Mouse (Mus musculus) left cerebral cortex, adult 8-10 months (tissue): ENCODE results near the gene Stk19. TPM values are rescaled to one million over a fixed set of nuclear protein-coding genes. Genes with fewer than 3 reads are reported as not detected.

Experiments
- DNase-seq, 2 experiments: peaks; one replicate each; pipeline ENCODE4 v3.0.0; 2022; ENCODE audit warnings: low spot score in 2 of 2
- total RNA-seq, 4 experiments: library from RNA; stranded (reverse); gene quantifications; 2 replicates each; pipeline ENCODE4 v1.2.4; 2022

Gene Stk19
- 10 to 100 TPM; 45.3 to 49.5 (median 47.7) TPM for total RNA-seq

DNA sequence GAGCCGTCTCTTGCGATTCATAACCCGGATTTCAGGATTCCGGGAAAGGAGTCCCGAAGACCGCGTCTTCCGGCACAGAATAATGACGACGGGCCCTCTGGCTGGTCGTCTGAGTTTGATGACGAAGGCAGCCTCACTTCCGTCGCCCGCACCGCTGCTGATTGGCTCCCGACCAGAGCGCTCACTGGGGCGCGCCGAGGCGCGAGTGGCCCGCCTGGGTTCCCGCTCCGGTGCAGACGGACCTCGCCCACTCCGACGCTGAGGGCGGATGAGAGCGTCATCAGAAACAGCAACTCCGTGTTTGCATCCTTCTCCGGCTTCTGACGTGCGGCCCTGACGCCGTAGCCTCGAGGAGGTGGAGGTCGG is at the start of gene Stk19, which contains the start of gene Dxo:
TSS of gene Stk19 (minus strand) at position 90 of the 366 bp plus-strand sequence.
TSS of gene Dxo (plus strand) at position 164 of the 366 bp plus-strand sequence.
- peak; percentile 92 to 97 for DNase-seq

- no peak for DNase-seq
Observed at GRCm38 (mm10) chr17:34885615-34886014, 48.9 kb upstream of the Stk19 start.

DNA sequence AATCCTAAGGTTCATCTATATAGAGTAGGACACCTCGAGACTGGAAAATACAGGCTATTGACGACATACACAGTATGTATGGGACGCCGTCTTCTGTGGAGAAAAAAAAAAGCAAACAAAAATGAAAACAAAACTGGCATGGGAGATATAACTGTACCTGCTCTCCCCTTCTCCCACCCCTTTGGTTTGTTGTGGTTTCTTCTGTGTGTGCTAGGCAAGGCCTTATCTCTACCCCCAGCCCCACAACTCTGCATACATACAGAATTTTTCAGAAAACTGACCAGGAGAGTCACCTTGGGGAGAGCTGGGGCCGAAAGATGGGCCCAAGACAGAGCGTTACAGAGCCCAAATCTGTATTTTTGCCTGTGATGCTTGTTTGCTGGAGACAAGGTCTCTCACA is 48.0 kb upstream of the Stk19 start:
- DNase-seq = no peak

DNA sequence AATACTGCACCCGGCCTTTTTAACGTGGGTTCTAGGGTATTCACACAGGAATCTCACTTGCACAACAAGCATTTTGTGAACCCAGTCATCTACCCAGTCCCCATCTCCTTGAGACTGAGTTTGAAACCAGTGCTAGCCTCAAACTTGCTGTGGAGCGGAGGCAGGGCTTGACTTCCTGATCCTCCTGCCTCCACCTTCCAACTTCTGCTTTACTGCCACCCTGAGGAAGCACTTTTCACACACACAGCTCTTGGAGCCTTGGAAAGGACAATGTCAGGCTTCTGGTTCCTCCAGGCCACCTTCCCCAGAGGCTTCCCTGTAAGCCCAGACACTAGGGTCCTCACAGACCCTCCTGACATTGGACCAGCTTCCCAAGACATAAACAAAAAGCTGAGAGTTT is 46.6 kb upstream of the Stk19 start:
- no peak for DNase-seq

DNA sequence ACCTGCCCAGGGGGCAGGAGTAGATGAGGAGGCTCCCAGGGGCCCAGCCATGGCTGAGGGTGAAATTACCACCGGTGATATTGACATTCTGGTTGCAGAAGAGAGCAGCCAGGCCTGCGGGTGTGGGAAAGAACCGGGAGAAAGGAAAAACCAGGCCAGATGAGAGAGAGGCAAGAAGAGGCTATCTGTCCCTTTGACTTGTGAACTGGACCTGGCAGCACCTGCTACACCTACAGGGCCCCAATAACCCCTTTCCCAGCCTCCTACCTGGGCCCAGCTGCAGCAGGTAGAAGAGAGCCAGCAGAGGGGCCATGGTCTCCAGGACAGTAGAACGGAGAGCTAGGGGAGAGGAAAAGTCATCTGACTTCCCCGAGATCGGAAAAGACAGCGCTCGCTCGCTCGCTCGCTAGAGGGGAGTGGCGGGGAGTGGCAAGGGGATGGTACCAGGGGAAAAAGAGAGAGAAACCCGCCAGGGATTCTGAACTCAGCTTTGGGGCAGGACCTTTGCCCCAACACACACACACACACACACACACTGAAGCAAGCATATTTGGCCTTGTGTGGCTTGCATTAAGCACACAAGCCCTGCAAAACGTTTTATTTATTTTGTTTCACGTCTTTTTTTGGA is 45.1 kb upstream of the Stk19 start, which contains the start of gene Gm20547:
TSS of gene Gm20547 (minus strand) at position 360 of the 628 bp plus-strand sequence.
- no peak for DNase-seq

- no peak for DNase-seq
Observed at GRCm38 (mm10) chr17:34881166-34881565, 44.4 kb upstream of the Stk19 start.

DNA sequence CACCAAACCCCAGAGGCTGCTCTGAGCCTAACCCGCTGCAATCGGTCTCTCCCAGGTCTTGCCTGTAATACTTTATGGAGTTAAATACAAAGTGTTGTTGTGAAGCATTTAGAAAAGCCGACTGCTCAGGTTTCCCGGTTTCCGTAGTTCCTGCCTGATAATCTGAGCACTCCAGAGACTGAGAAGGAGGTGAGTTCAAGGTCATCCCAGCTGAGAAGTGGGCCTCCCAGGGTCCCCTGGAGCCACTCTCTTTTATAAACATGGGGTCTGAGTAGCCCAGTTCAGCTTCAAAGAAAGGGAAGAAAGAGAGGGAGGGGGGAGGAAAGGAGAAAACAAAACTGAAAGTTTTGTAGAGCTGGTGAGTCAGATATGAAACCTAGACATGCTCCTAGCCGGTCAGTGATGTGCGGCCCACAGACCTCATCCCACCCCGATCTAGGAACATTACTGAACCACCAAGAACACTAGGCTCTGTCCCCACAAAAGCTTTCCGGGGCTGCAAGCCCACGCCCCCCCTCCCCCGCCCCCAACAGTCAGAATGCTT is 42.7 kb upstream of the Stk19 start, which contains the start of gene Zbtb12:
TSS of gene Zbtb12 (plus strand) at position 148 of the 544 bp plus-strand sequence.
- DNase-seq = no peak

GRCm38 (mm10) chr17:34874321-34874720 is 37.6 kb upstream of the Stk19 start:
- no peak for DNase-seq

DNA sequence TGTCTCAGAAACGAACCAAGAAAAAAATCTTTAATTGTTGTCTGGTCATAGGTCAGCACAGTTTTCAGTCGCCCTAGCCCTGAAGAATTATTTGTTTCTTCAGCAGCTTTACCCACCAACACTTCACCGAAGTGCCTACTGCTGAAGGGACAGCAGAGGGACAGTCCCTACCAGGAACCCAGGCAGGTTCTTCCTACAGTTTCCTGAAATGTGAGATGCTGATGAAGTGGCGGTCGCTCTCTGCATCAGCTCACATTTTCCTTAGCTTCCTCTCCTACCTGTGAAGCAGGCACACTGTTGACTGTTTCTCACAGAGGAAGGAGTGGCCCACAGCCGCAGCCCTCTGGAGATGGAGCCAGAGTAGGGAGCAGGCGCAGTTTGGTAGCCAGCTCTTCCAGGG is 29.2 kb upstream of the Stk19 start:
- no peak for DNase-seq

DNA sequence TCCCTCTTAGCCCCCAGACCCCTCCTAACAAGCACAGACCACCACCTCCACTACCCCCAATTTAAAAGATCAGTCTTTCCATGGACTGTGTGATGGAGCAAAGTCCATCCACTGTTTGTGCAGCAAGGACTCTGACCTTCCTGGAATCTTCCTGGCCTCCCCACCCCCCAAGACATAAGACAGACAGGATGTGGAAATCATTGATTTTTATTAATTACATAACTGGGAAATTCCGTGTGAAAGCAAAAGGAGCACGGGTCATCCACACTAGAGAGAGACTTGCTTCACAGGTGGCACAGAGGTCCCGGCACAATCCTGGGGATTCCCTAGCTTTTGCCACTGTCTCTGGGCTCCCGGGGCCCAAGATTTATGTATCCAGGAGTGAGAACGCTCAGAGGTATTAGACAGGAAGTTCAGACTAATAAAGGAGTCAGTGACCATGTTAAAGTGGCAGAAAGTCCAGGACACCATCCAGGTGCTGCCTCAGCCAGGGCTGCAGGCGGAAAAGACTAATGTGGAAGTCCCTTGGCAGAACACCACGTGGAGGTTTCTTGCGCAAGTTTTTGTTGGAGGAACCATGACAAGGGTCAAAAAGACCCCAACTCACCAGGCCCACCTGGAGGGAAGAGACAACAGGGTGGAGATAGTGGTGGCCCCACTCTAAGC is 25.8 kb upstream of the Stk19 start, which contains the start of gene Cfb:
TSS of gene Cfb (minus strand) at position 103 of the 666 bp plus-strand sequence.
- DNase-seq = no peak

GRCm38 (mm10) chr17:34861704-34862415 is 25.1 kb upstream of the Stk19 start:
- DNase-seq = no peak

- DNase-seq = no peak
Observed at GRCm38 (mm10) chr17:34860514-34860913, 23.8 kb upstream of the Stk19 start.

GRCm38 (mm10) chr17:34858670-34859069 is 21.9 kb upstream of the Stk19 start:
- DNase-seq = no peak

DNA sequence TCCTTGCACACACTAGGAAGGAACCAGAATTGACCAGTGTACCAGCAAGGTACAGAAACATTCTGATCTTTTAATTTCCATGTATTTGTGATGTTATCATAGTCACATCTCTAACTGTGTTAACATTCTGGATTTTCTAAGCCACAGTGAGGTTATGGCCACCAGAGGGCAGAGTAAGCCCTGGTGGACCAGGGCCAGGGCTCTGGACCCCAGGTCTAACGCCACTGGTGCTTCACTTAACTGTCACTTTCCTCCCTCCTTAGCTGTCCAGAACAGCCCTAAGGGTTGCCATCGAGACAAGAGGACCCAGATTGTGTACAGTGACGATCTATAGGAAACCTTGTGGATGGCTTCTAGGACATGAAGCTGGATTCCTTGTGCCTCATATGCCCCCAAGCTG is 19.1 kb upstream of the Stk19 start:
- no peak for DNase-seq

DNA sequence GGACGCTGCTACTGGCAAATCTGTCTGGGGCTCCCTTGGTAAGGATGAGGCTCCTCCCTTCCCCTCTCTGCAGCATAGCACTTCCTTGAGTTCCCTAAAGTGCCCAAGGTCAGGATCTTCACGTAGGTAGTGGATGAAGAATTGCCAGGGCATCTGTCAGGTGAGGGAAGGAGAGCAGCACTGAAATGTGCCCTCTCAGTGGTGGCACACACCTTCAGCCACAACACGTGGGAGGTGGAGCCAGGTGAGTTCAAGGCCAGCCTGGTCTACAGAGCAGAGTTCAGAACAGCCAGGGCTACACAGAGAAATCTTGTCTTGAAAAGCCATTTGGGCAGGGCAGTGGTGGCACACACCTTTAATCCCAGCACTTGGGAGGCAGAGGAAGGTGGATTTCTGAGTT is 18.0 kb upstream of the Stk19 start:
- DNase-seq = no peak

GRCm38 (mm10) chr17:34853511-34853910 is 16.8 kb upstream of the Stk19 start:
- DNase-seq = no peak

DNA sequence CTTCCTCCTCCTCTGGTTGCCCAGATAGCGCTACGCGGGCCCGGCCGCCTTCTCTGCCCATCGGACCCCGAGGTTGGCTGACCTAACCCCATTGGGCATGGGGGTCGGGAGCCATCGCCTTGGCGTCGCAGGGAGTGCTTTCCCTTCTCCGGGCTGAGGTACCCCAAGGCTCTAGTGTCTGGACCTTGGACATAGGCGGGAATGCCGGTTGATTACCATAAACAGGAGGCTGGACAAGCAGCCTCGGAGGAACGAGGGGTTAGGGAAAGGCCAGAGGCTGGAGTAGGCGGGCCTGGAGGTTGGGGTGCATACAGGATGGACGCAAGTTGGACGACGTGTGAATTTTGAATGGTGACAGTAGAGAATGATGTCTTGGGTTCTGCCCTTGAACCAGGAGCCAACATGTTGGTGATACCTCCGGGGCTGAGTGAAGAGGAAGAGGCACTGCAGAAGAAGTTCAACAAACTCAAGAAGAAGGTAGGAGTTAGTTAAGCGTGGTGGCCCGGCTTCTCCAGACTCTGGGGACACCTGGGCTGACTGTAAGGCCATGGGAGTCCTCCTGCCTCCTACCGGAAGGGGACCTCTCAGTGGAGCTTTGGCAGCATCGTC is 13.9 kb upstream of the Stk19 start:
- no peak for DNase-seq

GRCm38 (mm10) chr17:34849722-34850516 is 13.2 kb upstream of the Stk19 start, which contains the start of the genes Skiv2l and Nelfe:
Skiv2l (minus strand) TSS chr17:34850210.
Nelfe (plus strand) TSS chr17:34850391.
- peak; percentile 87 to 97 for DNase-seq

GRCm38 (mm10) chr17:34847615-34848014 is 10.9 kb upstream of the Stk19 start:
- no peak for DNase-seq

GRCm38 (mm10) chr17:34847192-34847591 is 10.4 kb upstream of the Stk19 start:
- DNase-seq = no peak

DNA sequence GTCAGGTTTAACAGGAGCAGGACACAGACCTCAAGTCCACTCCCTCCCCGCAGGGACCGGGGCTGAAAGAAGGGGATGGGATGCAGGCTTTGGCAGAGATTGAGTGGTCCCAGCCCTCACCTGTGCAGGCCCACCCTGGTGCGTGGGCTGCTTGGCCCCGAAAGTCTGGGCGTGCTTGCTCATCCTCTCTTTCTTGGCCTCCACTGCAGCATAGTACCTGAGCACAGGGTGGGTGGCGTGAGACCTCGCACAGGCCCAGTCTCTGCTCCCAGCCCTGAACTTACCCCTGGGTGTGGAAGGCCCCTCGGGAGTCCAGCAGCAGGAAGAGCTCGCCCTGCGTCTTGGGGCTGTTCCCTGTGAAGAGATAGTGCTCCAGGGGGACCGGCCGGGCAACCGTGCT is 8.1 kb upstream of the Stk19 start:
- DNase-seq = no peak
